Mouse (Mus musculus): ENCODE measurements at regions not wholly inside any gene's neighbourhood (a gene's known extent, or its start where the extent isn't known, plus 50 kb on each side); places are given as distances from the start of the nearest gene placed in this dataset.

- no peaks in the 10 kb centered on the region for H3K36me3 ChIP-seq (ENCODE audit: insufficient read depth)
- WGBS = 70% methylated on average over 3 of the region's 3 CpGs
- DNase-seq (no peak), ATAC-seq (no peak)
- H3K4me1 ChIP-seq (ENCODE audit: insufficient read depth) = no peaks in the 10 kb centered on the region
- H3K9me3 ChIP-seq (ENCODE audit: low read length) = no peaks in the 10 kb centered on the region
- H3K27ac ChIP-seq (ENCODE audit: low read depth, low read length) = no peak overlapping the region
- H3K27me3 ChIP-seq (ENCODE audit: insufficient read depth, low read length) = no peaks in the 10 kb centered on the region
- no peak overlapping the region for H3K4me2 ChIP-seq (ENCODE audit: low read depth)
- H3K9ac ChIP-seq = no peak overlapping the region
- no peak overlapping the region for H3K4me3 ChIP-seq (ENCODE audit: low read depth, low read length)
- TF ChIP-seq CTCF (IDR thresholded peaks at IDR 0.05; ENCODE audit: low read depth) = no peak
These were observed 113.0 kb upstream of the Fst start for GRCm38 (mm10) chr13:114571731-114572130.

- TF ChIP-seq CTCF (IDR thresholded peaks at IDR 0.05; ENCODE audit: low read depth) = no peak
- H3K4me3 ChIP-seq (ENCODE audit: low read depth, low read length) = no peak overlapping the region
- ATAC-seq (peak; percentile 76), DNase-seq (peak; percentile 32)
- WGBS = 33% methylated on average over 7 of the region's 7 CpGs
- H3K27ac ChIP-seq (ENCODE audit: low read depth, low read length) = no peak overlapping the region
- H3K9ac ChIP-seq = no peak overlapping the region
- H3K27me3 ChIP-seq (ENCODE audit: insufficient read depth, low read length) = no peaks in the 10 kb centered on the region
- no peaks in the 10 kb centered on the region for H3K4me1 ChIP-seq (ENCODE audit: insufficient read depth)
- H3K36me3 ChIP-seq (ENCODE audit: insufficient read depth) = no peaks in the 10 kb centered on the region
- H3K4me2 ChIP-seq (ENCODE audit: low read depth) = no peak overlapping the region
- H3K9me3 ChIP-seq (ENCODE audit: low read length) = no peaks in the 10 kb centered on the region
These were observed 125.8 kb upstream of the Fst start for GRCm38 (mm10) chr13:114584566-114584965.

- Histone ChIP-seq H3K36me3 (ENCODE audit: insufficient read depth) (no peaks in the 10 kb centered on the region), H3K27ac (ENCODE audit: low read depth, low read length) (no peak overlapping the region), H3K4me1 (ENCODE audit: insufficient read depth) (no peaks in the 10 kb centered on the region), H3K9ac (no peak overlapping the region), H3K4me2 (ENCODE audit: low read depth) (no peak overlapping the region), H3K4me3 (ENCODE audit: low read depth, low read length) (no peak overlapping the region), H3K27me3 (ENCODE audit: insufficient read depth, low read length) (no peaks in the 10 kb centered on the region), H3K9me3 (ENCODE audit: low read length) (no peaks in the 10 kb centered on the region)
- TF ChIP-seq CTCF (IDR thresholded peaks at IDR 0.05; ENCODE audit: low read depth) = no peak
- DNase-seq (no peak), ATAC-seq (peak; percentile 47; the same call in 1 of the 2 replicates)
- 71% methylated on average over 2 of the region's 2 CpGs for WGBS
These were observed 128.9 kb upstream of the Fst start for GRCm38 (mm10) chr13:114587621-114588020.

- Histone ChIP-seq H3K4me3 (ENCODE audit: low read depth, low read length) (no peak overlapping the region), H3K27me3 (ENCODE audit: insufficient read depth, low read length) (no peaks in the 10 kb centered on the region), H3K9me3 (ENCODE audit: low read length) (no peaks in the 10 kb centered on the region), H3K36me3 (ENCODE audit: insufficient read depth) (no peaks in the 10 kb centered on the region), H3K4me1 (ENCODE audit: insufficient read depth) (no peaks in the 10 kb centered on the region), H3K27ac (ENCODE audit: low read depth, low read length) (no peak overlapping the region), H3K4me2 (ENCODE audit: low read depth) (no peak overlapping the region), H3K9ac (no peak overlapping the region)
- WGBS = 68% methylated on average over 13 of the region's 13 CpGs
- DNase-seq (peak; percentile 59), ATAC-seq (peak; percentile 57)
- TF ChIP-seq CTCF (IDR thresholded peaks at IDR 0.05; ENCODE audit: low read depth) = no peak
These were observed 144.6 kb upstream of the Fst start for GRCm38 (mm10) chr13:114603341-114603740.

- Histone ChIP-seq H3K27me3 (ENCODE audit: insufficient read depth, low read length) (no peaks in the 10 kb centered on the region), H3K36me3 (ENCODE audit: insufficient read depth) (no peaks in the 10 kb centered on the region), H3K4me2 (ENCODE audit: low read depth) (no peak overlapping the region), H3K4me3 (ENCODE audit: low read depth, low read length) (no peak overlapping the region), H3K27ac (ENCODE audit: low read depth, low read length) (no peak overlapping the region), H3K9me3 (ENCODE audit: low read length) (no peaks in the 10 kb centered on the region), H3K9ac (no peak overlapping the region), H3K4me1 (ENCODE audit: insufficient read depth) (no peaks in the 10 kb centered on the region)
- TF ChIP-seq CTCF (IDR thresholded peaks at IDR 0.05; ENCODE audit: low read depth) = no peak
- peak; percentile 92 for ATAC-seq
- peak; percentile 80 for DNase-seq
- 47% methylated on average over 11 of the region's 11 CpGs for WGBS
These were observed 145.4 kb upstream of the Fst start for GRCm38 (mm10) chr13:114604037-114604694.

- H3K9me3 ChIP-seq (ENCODE audit: low read length) = no peaks in the 10 kb centered on the region
- ATAC-seq = no peak
- H3K4me2 ChIP-seq (ENCODE audit: low read depth) = no peak overlapping the region
- H3K27ac ChIP-seq (ENCODE audit: low read depth, low read length) = no peak overlapping the region
- WGBS = 94% methylated on average over 1 of the region's 1 CpGs
- H3K4me3 ChIP-seq (ENCODE audit: low read depth, low read length) = no peak overlapping the region
- TF ChIP-seq CTCF (IDR thresholded peaks at IDR 0.05; ENCODE audit: low read depth) = no peak
- no peaks in the 10 kb centered on the region for H3K36me3 ChIP-seq (ENCODE audit: insufficient read depth)
- no peak for DNase-seq
- H3K9ac ChIP-seq = no peak overlapping the region
- H3K4me1 ChIP-seq (ENCODE audit: insufficient read depth) = no peaks in the 10 kb centered on the region
- H3K27me3 ChIP-seq (ENCODE audit: insufficient read depth, low read length) = no peaks in the 10 kb centered on the region
These were observed 155.2 kb upstream of the Fst start for GRCm38 (mm10) chr13:114613909-114614308.

- Histone ChIP-seq H3K27me3 (ENCODE audit: insufficient read depth, low read length) (no peaks in the 10 kb centered on the region), H3K4me2 (ENCODE audit: low read depth) (no peak overlapping the region), H3K4me1 (ENCODE audit: insufficient read depth) (no peaks in the 10 kb centered on the region), H3K9me3 (ENCODE audit: low read length) (no peaks in the 10 kb centered on the region), H3K27ac (ENCODE audit: low read depth, low read length) (no peak overlapping the region), H3K4me3 (ENCODE audit: low read depth, low read length) (no peak overlapping the region), H3K9ac (no peak overlapping the region), H3K36me3 (ENCODE audit: insufficient read depth) (no peaks in the 10 kb centered on the region)
- no peak for ATAC-seq
- DNase-seq = no peak
- 89% methylated on average over 4 of the region's 4 CpGs for WGBS
- TF ChIP-seq CTCF (IDR thresholded peaks at IDR 0.05; ENCODE audit: low read depth) = no peak
These were observed 160.7 kb upstream of the Fst start for GRCm38 (mm10) chr13:114619416-114619815.

All from forebrain, postnatal 0 days (tissue).